Mouse (Mus musculus) MEL (cell line): ENCODE measurements around the gene Abi3. TPM values are rescaled to one million over a fixed set of nuclear protein-coding genes. Genes with fewer than 3 reads are reported as not detected.

ENCODE experiments used
- DNase-seq: peaks from one replicate; pipeline ENCODE4 v3.0.0; 2011; ENCODE audit warnings: low read depth, low spot score
- H3K27ac ChIP-seq: 2 replicates; pipeline ENCODE4 v1.5.1; 2012; ENCODE audit warnings: low read depth, mild to moderate bottlenecking, control low read depth, low read length, moderate library complexity; ENCODE audit not compliant: control insufficient read depth
- H3K27me3 ChIP-seq, 2 experiments: fragments of 150-350 bp in 1 of 2; sonication (generic) in 1 of 2; 2 replicates each; pipeline ENCODE4 v1.6.1; 2012; ENCODE audit warnings: low read length in 2 of 2, mild to moderate bottlenecking in 2 of 2, improper control_type of control experiment in 1 of 2, moderate library complexity in 1 of 2; ENCODE audit not compliant: insufficient read depth in 2 of 2, control insufficient read depth in 1 of 2
- H3K36me3 ChIP-seq, 2 experiments: 2 replicates each; pipeline ENCODE4 v1.6.1; 2012 to 2014; ENCODE audit warnings: low read length in 2 of 2, improper control_type of control experiment in 1 of 2, inconsistent platforms in 1 of 2, mild to moderate bottlenecking in 1 of 2; ENCODE audit not compliant: insufficient read depth in 2 of 2, control insufficient read depth in 1 of 2
- H3K4me1 ChIP-seq, 2 experiments: fragments of 150-350 bp in 1 of 2; sonication (generic) in 1 of 2; 2 replicates each; pipeline ENCODE4 v1.6.1; 2012; ENCODE audit warnings: low read length in 2 of 2, improper control_type of control experiment in 1 of 2, mild to moderate bottlenecking in 1 of 2; ENCODE audit not compliant: insufficient read depth in 2 of 2, control insufficient read depth in 1 of 2
- H3K4me3 ChIP-seq, 2 experiments: fragments of 150-350 bp in 1 of 2; sonication (generic) in 1 of 2; 2 replicates each; pipeline ENCODE4 v1.5.1; 2012; ENCODE audit warnings: low read depth in 2 of 2, low read length in 2 of 2, mild to moderate bottlenecking in 2 of 2, moderate library complexity in 2 of 2, control low read depth in 1 of 2, improper control_type of control experiment in 1 of 2; ENCODE audit not compliant: control insufficient read depth in 1 of 2, insufficient read depth in 1 of 2
- H3K79me2 ChIP-seq: 2 replicates; pipeline ENCODE4 v1.6.1; 2012; ENCODE audit warnings: mild to moderate bottlenecking, low read length, moderate library complexity; ENCODE audit not compliant: control insufficient read depth, poor library complexity, insufficient read depth
- H3K9ac ChIP-seq: 2 replicates; pipeline ENCODE4 v1.6.1; 2012; ENCODE audit warnings: low read depth, mild to moderate bottlenecking, control low read depth, low read length, moderate library complexity; ENCODE audit not compliant: control insufficient read depth, poor library complexity, severe bottlenecking
- H3K9me3 ChIP-seq: fragments of 150-350 bp; sonication (generic); replicated peaks from 2 replicates; pipeline ENCODE4 v1.6.1; 2012; ENCODE audit warnings: mild to moderate bottlenecking, low read length, improper control_type of control experiment, moderate library complexity; ENCODE audit not compliant: insufficient read depth
- BHLHE40 ChIP-seq: IDR thresholded peaks from 2 replicates; pipeline ENCODE4 v1.6.1; 2012; ENCODE audit warnings: low read depth, mild to moderate bottlenecking, inconsistent platforms, low read length, improper control_type of control experiment, borderline replicate concordance
- EP300 ChIP-seq, 2 experiments: IDR thresholded peaks; 2 replicates each; pipeline ENCODE4 v1.6.1; 2011; ENCODE audit warnings: improper control_type of control experiment in 2 of 2, low read length in 2 of 2, low read depth in 1 of 2, mild to moderate bottlenecking in 1 of 2
- ETS1 ChIP-seq: IDR thresholded peaks from 2 replicates; pipeline ENCODE4 v1.6.1; 2012; ENCODE audit warnings: low read depth, mild to moderate bottlenecking, inconsistent platforms, low read length, improper control_type of control experiment, moderate library complexity
- GATA1 ChIP-seq: IDR thresholded peaks from 2 replicates; pipeline ENCODE4 v1.6.1; 2011; ENCODE audit warnings: low read depth, low read length, improper control_type of control experiment
- JUND ChIP-seq: IDR thresholded peaks from 2 replicates; pipeline ENCODE4 v1.6.1; 2011; ENCODE audit warnings: low read depth, mild to moderate bottlenecking, improper control_type of control experiment, low read length
- MAX ChIP-seq: IDR thresholded peaks from 2 replicates; pipeline ENCODE4 v1.6.1; 2011; ENCODE audit warnings: low read length, improper control_type of control experiment
- MAZ ChIP-seq: IDR thresholded peaks from 2 replicates; pipeline ENCODE4 v1.6.1; 2012; ENCODE audit warnings: low read depth, mild to moderate bottlenecking, inconsistent platforms, low read length, improper control_type of control experiment
- MXI1 ChIP-seq: IDR thresholded peaks from 2 replicates; pipeline ENCODE4 v1.6.1; 2011; ENCODE audit warnings: mild to moderate bottlenecking, low read depth, low read length, improper control_type of control experiment
- NRF1 ChIP-seq: IDR thresholded peaks from 2 replicates; pipeline ENCODE4 v1.6.1; 2014; ENCODE audit warnings: low read depth, mild to moderate bottlenecking, inconsistent platforms, low read length, improper control_type of control experiment, moderate library complexity; ENCODE audit not compliant: poor library complexity, insufficient read depth, severe bottlenecking
- RAD21 ChIP-seq: IDR thresholded peaks from 2 replicates; pipeline ENCODE4 v1.6.1; 2011; ENCODE audit warnings: mild to moderate bottlenecking, low read depth, low read length, improper control_type of control experiment
- SIN3A ChIP-seq: IDR thresholded peaks from 2 replicates; pipeline ENCODE4 v1.6.1; 2012; ENCODE audit warnings: low read length, improper control_type of control experiment, inconsistent platforms
- TAL1 ChIP-seq: IDR thresholded peaks from 2 replicates; pipeline ENCODE4 v1.6.1; 2012; ENCODE audit warnings: mild to moderate bottlenecking, inconsistent platforms, low read length, moderate library complexity, mixed read lengths
- TBP ChIP-seq: IDR thresholded peaks from 2 replicates; pipeline ENCODE4 v1.8.0; 2011; ENCODE audit warnings: low read depth, low read length, improper control_type of control experiment
- TCF12 ChIP-seq: IDR thresholded peaks from 2 replicates; pipeline ENCODE4 v1.6.1; 2014; ENCODE audit warnings: low read depth, mild to moderate bottlenecking, inconsistent platforms, low read length, improper control_type of control experiment, moderate library complexity
- UBTF ChIP-seq: IDR thresholded peaks from 2 replicates; pipeline ENCODE4 v1.6.1; 2012; ENCODE audit warnings: low read depth, mild to moderate bottlenecking, inconsistent platforms, low read length, improper control_type of control experiment, moderate library complexity, borderline replicate concordance; ENCODE audit not compliant: insufficient read depth
- USF2 ChIP-seq, 2 experiments: IDR thresholded peaks; 2 replicates each; pipeline ENCODE4 v1.6.1; 2011 to 2012; ENCODE audit warnings: improper control_type of control experiment in 2 of 2, low read length in 2 of 2, borderline replicate concordance in 1 of 2, inconsistent platforms in 1 of 2, low read depth in 1 of 2, mild to moderate bottlenecking in 1 of 2; ENCODE audit not compliant: insufficient read depth in 1 of 2
- ZC3H11A ChIP-seq: IDR thresholded peaks from 2 replicates; pipeline ENCODE4 v1.6.1; 2012; ENCODE audit warnings: low read depth, mild to moderate bottlenecking, inconsistent platforms, low read length, improper control_type of control experiment
- polyA plus RNA-seq, 2 experiments: library from polyadenylated mRNA; stranded (reverse) in 1 of 2; unstranded in 1 of 2; fragments of >175 nt in 1 of 2; fragments of >200 nt in 1 of 2; gene quantifications; 2 replicates each; pipeline versions ENCODE4 v1.2.1 to v1.2.4; 2012; ENCODE audit warnings: low replicate concordance in 2 of 2, low read depth in 1 of 2; ENCODE audit not compliant: insufficient read length in 2 of 2, insufficient read depth in 1 of 2, missing spikeins in 1 of 2
- total RNA-seq: library from RNA; depleted of rRNA; stranded (reverse); fragments of 300-350 nt; gene quantifications from 2 replicates; pipeline ENCODE4 v1.2.3, GENCODE M21; 2012

The Abi3 gene
- total and polyA plus RNA-seq, 3 experiments: 3.3 to 15.4 TPM; not detected in 1

GRCm38 (mm10) chr11:95828181-95828964 lies 13.9 kb downstream of the Abi3 start:
- peaks cover 0 to 34% of the 10 kb centered on the region in 2 experiments; a peak in 2 of 4 replicates for H3K36me3 ChIP-seq
- H3K79me2 ChIP-seq: peaks cover 5% of the 10 kb centered on the region; the same call in 1 of the 2 replicates
- no peaks in the 10 kb centered on the region for H3K9me3 ChIP-seq
- no peaks in the 10 kb centered on the region for H3K27me3 ChIP-seq
- no peak overlapping the region for H3K4me3 ChIP-seq
- TF ChIP-seq MAX (no peak), ZC3H11A (no peak), GATA1 (peak; percentile 12; the same call in 1 of the 2 replicates), UBTF (no peak), TBP (no peak), TAL1 (0 out of 2 replicates have a peak, but pooled peaks have one; percentile 11), MAZ (no peak), EP300 (IDR thresholded peaks at IDR 0.05; ENCODE audit: low read depth in 1 of 2, low read length in 2 of 2) (peak in 1 of 2 experiments; percentile 80), TCF12 (peak; percentile 54; the same call in 1 of the 2 replicates), MXI1 (no peak), JUND (no peak), USF2 (IDR thresholded peaks at IDR 0.05; ENCODE audit: borderline replicate concordance in 1 of 2, insufficient read depth in 1 of 2, low read depth in 1 of 2, low read length in 2 of 2) (no peak), RAD21 (no peak; the same call in 1 of the 2 replicates), ETS1 (peak; percentile 38; the same call in 1 of the 2 replicates), SIN3A (no peak; the same call in 1 of the 2 replicates), NRF1 (no peak), BHLHE40 (no peak)
- peak; percentile 60 for DNase-seq
- H3K4me1 ChIP-seq: peaks cover 29 to 51% of the 10 kb centered on the region in 2 experiments
- 0 out of 2 replicates have a peak overlapping the region, but pooled peaks have one; percentile 4 for H3K9ac ChIP-seq
- H3K27ac ChIP-seq: peak overlapping the region; percentile 7; the same call in 1 of the 2 replicates
